Mouse (Mus musculus) liver, embryonic 14.5 days (tissue): ENCODE measurements around the gene Washc4.

Experiments
- CTCF ChIP-seq: IDR thresholded peaks from 2 replicates; pipeline ENCODE4 v1.5.1; 2016; ENCODE audit warnings: antibody characterized with exemption, low read depth, control low read depth
- EP300 ChIP-seq: IDR thresholded peaks from 2 replicates; pipeline ENCODE4 v1.6.1; 2016; ENCODE audit warnings: antibody characterized with exemption, low read depth

GRCm38 (mm10) chr10:83628241-83628640, 84.7 kb downstream of the Washc4 start:
- TF ChIP-seq CTCF, result no peak
- TF ChIP-seq EP300, result no peak
